Mouse (Mus musculus) urinary bladder, adult 2 months (tissue): Measurements from ENCODE around the gene Pacsin1. TPM values are rescaled to one million over a fixed set of nuclear protein-coding genes. Genes with fewer than 3 reads are reported as not detected.

Experiments
- DNase-seq: peaks from one replicate; pipeline ENCODE4 v3.0.0; 2022; ENCODE audit warnings: low spot score
- polyA plus RNA-seq: library from polyadenylated mRNA; depleted of rRNA; stranded (reverse); fragments of >200 nt; gene quantifications from 2 replicates; pipeline ENCODE4 v1.2.3, GENCODE M21; 2012

Pacsin1 gene
- polyA plus RNA-seq, 1 experiment = 0.67 TPM

- no peak for DNase-seq
Measured at GRCm38 (mm10) chr17:27677756-27678155, 22.4 kb downstream of the Pacsin1 start.

GRCm38 (mm10) chr17:27678924-27679813, 23.9 kb downstream of the Pacsin1 start:
- DNase-seq = no peak

GRCm38 (mm10) chr17:27684886-27685549, 29.7 kb downstream of the Pacsin1 start:
- DNase-seq = no peak

GRCm38 (mm10) chr17:27685550-27685913, 30.2 kb downstream of the Pacsin1 start:
- no peak for DNase-seq

GRCm38 (mm10) chr17:27686395-27686794, 31.1 kb downstream of the Pacsin1 start:
- DNase-seq = no peak

GRCm38 (mm10) chr17:27690993-27691693, 35.8 kb downstream of the Pacsin1 start:
- no peak for DNase-seq

- no peak for DNase-seq
Measured at GRCm38 (mm10) chr17:27699641-27700244, 44.4 kb downstream of the Pacsin1 start.

GRCm38 (mm10) chr17:27700812-27701211, 45.5 kb downstream of the Pacsin1 start:
- DNase-seq = no peak

- no peak for DNase-seq
Measured at GRCm38 (mm10) chr17:27701856-27702255, 46.5 kb downstream of the Pacsin1 start.

GRCm38 (mm10) chr17:27702518-27702917, 47.2 kb downstream of the Pacsin1 start:
- DNase-seq = no peak

- DNase-seq = no peak
Measured at GRCm38 (mm10) chr17:27703961-27704621, 48.8 kb downstream of the Pacsin1 start.

GRCm38 (mm10) chr17:27705661-27706060, 50.4 kb downstream of the Pacsin1 start:
- no peak for DNase-seq

- no peak for DNase-seq
Measured at GRCm38 (mm10) chr17:27707954-27708661, 52.8 kb downstream of the Pacsin1 start.

GRCm38 (mm10) chr17:27709650-27710049, 54.3 kb downstream of the Pacsin1 start:
- DNase-seq = no peak

GRCm38 (mm10) chr17:27712832-27713231, 57.5 kb downstream of the Pacsin1 start:
- no peak for DNase-seq

GRCm38 (mm10) chr17:27716804-27717203, 61.5 kb downstream of the Pacsin1 start:
- DNase-seq = no peak

- no peak for DNase-seq
Measured at GRCm38 (mm10) chr17:27718250-27718649, 62.9 kb downstream of the Pacsin1 start.

GRCm38 (mm10) chr17:27719663-27720062, 64.4 kb downstream of the Pacsin1 start:
- no peak for DNase-seq

GRCm38 (mm10) chr17:27720326-27720725, 65.0 kb downstream of the Pacsin1 start:
- no peak for DNase-seq

- DNase-seq = no peak
Measured at GRCm38 (mm10) chr17:27721125-27721664, 65.9 kb downstream of the Pacsin1 start.

- no peak for DNase-seq
Measured at GRCm38 (mm10) chr17:27724327-27724726, 69.0 kb downstream of the Pacsin1 start.
